Mouse (Mus musculus) left cerebral cortex, adult 2 months (tissue): ENCODE measurements around the gene Med9. TPM values are rescaled to one million over a fixed set of nuclear protein-coding genes. Genes with fewer than 3 reads are reported as not detected.
A peak's percentile ranks its signal among the peaks of the same experiment; 100 is the strongest.

Source experiments
- DNase-seq, 2 experiments: peaks; one replicate each; pipeline ENCODE4 v3.0.0; 2021 to 2022; ENCODE audit warnings: low spot score in 2 of 2, mixed read lengths in 1 of 2; ENCODE audit errors: extremely low spot score in 1 of 2
- H3K27ac ChIP-seq: fragments of 200-600 bp; 2 replicates; pipeline ENCODE4 v1.8.1; 2022
- H3K4me3 ChIP-seq: fragments of 200-600 bp; 2 replicates; pipeline ENCODE4 v1.8.1; 2022
- CTCF ChIP-seq: fragments of 200-600 bp; IDR thresholded peaks from 2 replicates; pipeline ENCODE4 v1.8.1; 2022; ENCODE audit warnings: antibody characterized with exemption, mild to moderate bottlenecking, moderate library complexity
- intact Hi-C: fragments of 180-260 bp; cut with DNase I; formaldehyde crosslinking; loops from one replicate; pipeline ENCODE4 v1.15.1; 2025
- long read RNA-seq, 2 experiments: library from polyadenylated mRNA; stranded (forward); transcript quantifications; one replicate each; pipeline ENCODE4 v2.0.0; 2021; ENCODE audit warnings: borderline mapping rate in 2 of 2
- total RNA-seq, 2 experiments: library from RNA; stranded (reverse); gene quantifications; 2 replicates each; pipeline ENCODE4 v1.2.3; 2021

Gene Med9
- 10 to 100 TPM; 40.6 to 40.9 TPM for total RNA-seq
- long read RNA-seq, experiment 1, transcript Med9-201 (2 exons, 1,920 nt): major isoform, 57 of 76 reads
- long read RNA-seq, experiment 1, partial matches to known transcripts: 0 of 76 reads
- long read RNA-seq, experiment 1, other reads (novel, unspliced or antisense): 19 of 76 reads
- long read RNA-seq, experiment 2, transcript Med9-201 (2 exons, 1,920 nt): major isoform, 41 of 45 reads
- long read RNA-seq, experiment 2, partial matches to known transcripts: 4 of 45 reads
- long read RNA-seq, experiment 2, other reads (novel, unspliced or antisense): 0 of 45 reads

DNA sequence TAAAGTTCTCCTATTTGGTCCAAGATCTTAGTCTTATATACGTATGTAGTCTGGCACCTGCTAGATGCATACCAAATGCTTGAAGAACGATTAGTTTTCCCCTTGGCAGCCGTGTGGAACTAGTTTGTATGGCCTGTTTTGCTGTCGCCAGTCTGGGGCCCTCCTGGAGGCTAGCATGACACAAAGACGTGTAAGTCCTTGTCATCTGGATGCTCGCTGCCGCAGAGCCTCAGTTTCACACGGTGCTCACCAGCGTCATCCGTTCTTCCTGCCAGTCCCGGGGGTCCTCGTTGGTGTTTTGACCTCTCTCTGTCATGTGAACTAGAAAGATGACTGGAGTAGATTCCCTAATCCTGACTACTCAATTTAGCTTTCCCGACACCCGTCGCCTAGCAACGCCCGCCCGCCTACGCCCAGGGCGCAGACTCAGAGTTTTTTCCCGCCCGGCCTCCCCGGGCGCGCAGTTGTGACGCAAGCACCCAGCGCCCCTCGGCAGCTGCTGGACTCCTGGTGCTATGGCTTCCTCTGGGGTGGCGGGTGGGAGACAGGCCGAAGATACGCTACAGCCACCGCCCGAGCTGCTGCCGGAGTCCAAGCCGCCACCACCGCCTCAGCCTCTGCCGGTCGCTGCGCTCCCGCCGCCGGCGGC lies at the start of gene Med9:
Gene Med9 (plus strand): TSS at position 455 of the 649 bp plus-strand sequence.
- Histone ChIP-seq H3K27ac (peak within 1 kb of the TSS; percentile 93), H3K4me3 (peak within 1 kb of the TSS; percentile 77)
- DNase-seq: peak; percentile 97 to 99
- intact Hi-C loops: loop anchor here (5.0 kb wide), 1 partner anchor 286 kb away; the partner anchor contains the start of gene Mprip
- no peak; the same call in 1 of the 2 replicates for TF ChIP-seq CTCF

- Histone ChIP-seq H3K4me3 (no peak overlapping the region), H3K27ac (peak overlapping the region; percentile 56; the same call in 1 of the 2 replicates)
- peak in 1 of 2 experiments; percentile 13 for DNase-seq
- intact Hi-C loops: no loop called here
- no peak for TF ChIP-seq CTCF
These were observed 48.0 kb upstream of the Med9 start for GRCm38 (mm10) chr11:59899711-59900685.

- H3K4me3 ChIP-seq: no peak overlapping the region
- TF ChIP-seq CTCF: no peak
- H3K27ac ChIP-seq: no peak overlapping the region
- intact Hi-C loops: no loop called here
- no peak for DNase-seq
These were observed 47.0 kb upstream of the Med9 start for GRCm38 (mm10) chr11:59900995-59901394.

DNA sequence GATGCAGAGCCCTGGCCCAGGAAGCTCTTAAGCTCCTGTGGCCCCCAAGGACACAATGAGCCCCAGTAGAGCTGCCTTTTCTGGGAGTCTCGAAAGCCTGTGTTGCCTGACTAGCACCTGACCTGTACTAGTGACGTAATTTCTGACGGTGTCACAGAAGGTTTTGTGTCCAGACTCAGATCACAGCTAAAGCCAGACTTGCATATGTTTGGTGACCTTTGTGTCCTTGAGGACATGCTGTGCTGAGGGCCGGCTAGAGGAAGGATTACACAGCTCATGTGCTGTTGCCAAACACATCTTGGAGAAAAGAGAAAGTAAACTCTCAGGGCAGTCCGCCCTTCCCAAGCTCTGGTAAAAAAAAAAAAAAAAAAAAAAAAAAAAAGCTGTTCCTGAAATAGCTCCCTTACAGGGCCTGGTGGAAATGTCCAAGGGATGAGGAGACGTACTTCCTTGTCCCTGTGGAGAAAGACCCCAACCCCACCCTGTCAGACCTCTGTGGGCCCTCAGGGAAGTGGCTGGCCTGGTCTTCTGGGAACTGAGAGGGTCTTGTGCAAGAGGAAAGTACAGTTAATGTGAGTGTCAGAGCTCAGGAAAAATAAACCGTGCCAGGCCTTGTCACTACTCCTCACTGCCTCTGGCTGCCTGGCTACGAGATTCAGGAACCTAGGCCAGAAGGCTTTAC lies 45.8 kb upstream of the Med9 start:
- intact Hi-C loops: no loop called here
- peak overlapping the region; percentile 65 for H3K27ac ChIP-seq
- DNase-seq: no peak
- no peak overlapping the region for H3K4me3 ChIP-seq
- no peak for TF ChIP-seq CTCF

DNA sequence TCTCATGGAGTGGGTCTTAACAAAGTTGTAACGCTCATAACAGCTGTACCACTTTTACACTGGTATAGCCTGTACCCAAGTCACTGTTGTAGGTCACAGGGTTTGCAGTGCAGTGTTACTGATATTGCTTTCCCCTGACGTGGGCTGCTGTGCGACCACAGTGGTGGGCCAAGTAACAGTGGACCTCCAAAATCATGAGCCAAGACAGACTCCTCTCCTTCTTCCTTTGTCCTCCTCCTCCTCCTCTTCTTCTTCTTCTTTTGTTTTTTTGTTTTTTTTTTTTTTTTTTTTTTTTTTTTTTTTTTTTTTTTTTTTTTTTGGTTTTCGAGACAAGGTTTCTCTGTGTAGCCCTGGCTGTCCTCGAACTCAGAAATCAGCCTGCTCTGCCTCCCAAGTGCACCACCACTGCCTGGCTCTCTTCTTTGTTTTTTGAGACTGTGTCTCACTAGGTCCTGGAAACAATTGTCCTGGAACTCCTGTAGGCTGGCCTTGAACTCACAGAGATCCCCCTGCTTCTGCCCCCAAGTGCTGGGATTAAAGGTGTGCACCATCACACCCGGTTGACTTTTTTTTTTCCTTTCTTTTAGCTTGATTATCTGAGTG lies 41.4 kb upstream of the Med9 start:
- Histone ChIP-seq H3K4me3 (no peak overlapping the region), H3K27ac (no peak overlapping the region)
- DNase-seq: no peak
- TF ChIP-seq CTCF: no peak
- intact Hi-C loops: no loop called here

DNA sequence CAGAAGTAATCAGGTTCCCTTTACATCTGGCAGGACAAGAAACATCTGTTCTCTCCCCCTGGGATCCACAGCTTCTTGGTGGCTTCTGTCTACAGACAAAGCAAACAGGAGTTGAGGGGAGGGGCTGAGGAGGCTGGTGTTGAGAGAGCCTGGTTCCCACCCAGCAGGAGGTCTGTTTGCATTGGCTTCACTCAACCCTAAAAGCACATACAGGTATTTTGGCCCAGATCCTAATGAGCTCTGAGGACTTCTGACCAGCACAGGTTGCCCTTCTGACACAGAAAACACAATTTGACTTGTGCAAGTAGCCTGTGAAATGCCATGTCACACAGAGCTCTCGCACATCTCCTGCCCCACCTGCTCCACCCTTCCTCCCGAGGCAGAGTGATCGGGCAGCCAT lies 39.6 kb upstream of the Med9 start:
- intact Hi-C loops: no loop called here

GRCm38 (mm10) chr11:59910586-59910985 lies 37.4 kb upstream of the Med9 start:
- Histone ChIP-seq H3K27ac (no peak overlapping the region), H3K4me3 (no peak overlapping the region)
- intact Hi-C loops: no loop called here
- no peak for DNase-seq
- TF ChIP-seq CTCF: no peak

More for the DNA sequence above, 39.6 kb upstream of the Med9 start:
- TF ChIP-seq CTCF: no peak
- Histone ChIP-seq H3K27ac (no peak overlapping the region), H3K4me3 (no peak overlapping the region)
- DNase-seq: no peak

GRCm38 (mm10) chr11:59911523-59911922 lies 36.5 kb upstream of the Med9 start:
- no peak for DNase-seq
- no peak for TF ChIP-seq CTCF

DNA sequence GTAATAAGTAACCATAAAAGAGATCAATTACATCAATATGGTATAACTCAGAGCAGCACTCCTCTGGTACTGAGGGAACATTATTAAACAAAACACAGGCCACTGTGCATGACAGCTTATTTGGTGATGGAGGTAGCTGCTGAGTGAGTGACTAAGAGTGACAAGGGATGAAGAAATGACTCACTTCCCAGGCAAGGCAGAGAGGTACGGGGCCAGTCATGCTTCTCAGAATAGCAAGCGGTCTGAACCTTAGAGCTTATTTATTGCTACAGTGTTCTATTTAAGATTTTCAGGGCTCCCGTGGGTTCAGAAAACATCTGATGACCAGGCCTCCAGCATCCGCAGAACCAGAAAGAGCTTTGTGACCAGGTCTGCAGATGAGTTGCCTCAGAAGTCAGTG lies 34.3 kb upstream of the Med9 start:
- intact Hi-C loops: no loop called here
- H3K27ac ChIP-seq: no peak overlapping the region
- no peak overlapping the region for H3K4me3 ChIP-seq
- TF ChIP-seq CTCF: no peak
- DNase-seq: no peak

More at GRCm38 (mm10) chr11:59911523-59911922, 36.5 kb upstream of the Med9 start:
- Histone ChIP-seq H3K27ac (no peak overlapping the region), H3K4me3 (no peak overlapping the region)
- intact Hi-C loops: no loop called here

GRCm38 (mm10) chr11:59918014-59918413 lies 30.0 kb upstream of the Med9 start:
- no peak for DNase-seq
- TF ChIP-seq CTCF: no peak
- intact Hi-C loops: no loop called here
- Histone ChIP-seq H3K27ac (no peak overlapping the region), H3K4me3 (no peak overlapping the region)

GRCm38 (mm10) chr11:59919401-59919800 lies 28.6 kb upstream of the Med9 start:
- no peak overlapping the region for H3K27ac ChIP-seq
- intact Hi-C loops: no loop called here
- no peak for DNase-seq
- no peak for TF ChIP-seq CTCF
- no peak overlapping the region for H3K4me3 ChIP-seq
